Mouse (Mus musculus) liver, embryonic 15.5 days (tissue): Measurements from ENCODE around the gene Olfr685. TPM values are rescaled to one million over a fixed set of nuclear protein-coding genes. Genes with fewer than 3 reads are reported as not detected.

Experiments
- ATAC-seq: fragments of 200-750 bp; cut with Nextera tagmentation; 2 replicates; pipeline ENCODE4 v1.8.0; 2017; ENCODE audit warnings: moderate number of reproducible peaks, mild to moderate bottlenecking, moderate library complexity; ENCODE audit not compliant: insufficient read depth
- H3K27ac ChIP-seq: fragments of 300-500 bp; sonication (generic); replicated peaks from 2 replicates; pipeline ENCODE4 v1.5.1; 2015; ENCODE audit warnings: mild to moderate bottlenecking, inconsistent platforms
- H3K27me3 ChIP-seq: fragments of 300-500 bp; sonication (generic); 2 replicates; pipeline ENCODE4 v1.6.1; 2015; ENCODE audit warnings: mild to moderate bottlenecking, inconsistent platforms
- H3K36me3 ChIP-seq: fragments of 300-500 bp; sonication (generic); replicated peaks from 2 replicates; pipeline ENCODE4 v1.6.1; 2015; ENCODE audit warnings: moderate library complexity, mild to moderate bottlenecking, inconsistent platforms
- H3K4me1 ChIP-seq: fragments of 300-500 bp; sonication (generic); replicated peaks from 2 replicates; pipeline ENCODE4 v1.6.1; 2015; ENCODE audit warnings: inconsistent platforms
- H3K4me2 ChIP-seq: fragments of 300-500 bp; sonication (generic); 2 replicates; pipeline ENCODE4 v1.6.1; 2015; ENCODE audit warnings: moderate library complexity, mild to moderate bottlenecking, inconsistent platforms
- H3K4me3 ChIP-seq: fragments of 300-500 bp; sonication (generic); replicated peaks from 2 replicates; pipeline ENCODE4 v1.5.1; 2015; ENCODE audit warnings: mild to moderate bottlenecking, inconsistent platforms
- H3K9ac ChIP-seq: fragments of 300-500 bp; sonication (generic); 2 replicates; pipeline ENCODE4 v1.6.1; 2015; ENCODE audit warnings: moderate library complexity, mild to moderate bottlenecking, inconsistent platforms
- H3K9me3 ChIP-seq: fragments of 300-500 bp; sonication (generic); replicated peaks from 2 replicates; pipeline ENCODE4 v1.6.1; 2016; ENCODE audit warnings: inconsistent platforms
- WGBS: fragments of 180-500 bp; shearing (Covaris S2); methylation state at CpG from one replicate; pipeline ENCODE4 v1.1.7; 2015; ENCODE audit warnings: mixed read lengths; ENCODE audit not compliant: insufficient replicate concordance; 5-methylcytosine and 5-hydroxymethylcytosine counted together
- polyA plus RNA-seq: library from polyadenylated mRNA; unstranded; fragments of >200 nt; fragmentation: Nextera tagmentation; extraction: Ambion mirVana; gene quantifications from 2 replicates; pipeline ENCODE4 v1.2.1, GENCODE M21; 2015

Olfr685 gene
- not detected in 2 replicates for polyA plus RNA-seq

- Histone ChIP-seq H3K27me3 (no peaks in the 10 kb centered on the region), H3K27ac (no peak within 1 kb of the TSS), H3K9ac (no peak within 1 kb of the TSS), H3K4me2 (no peak within 1 kb of the TSS), H3K9me3 (no peaks in the 10 kb centered on the region), H3K36me3 (no peaks in the 10 kb centered on the region), H3K4me1 (no peaks in the 10 kb centered on the region), H3K4me3 (no peak within 1 kb of the TSS)
- no peak for ATAC-seq
- 65% methylated on average over 1 of the region's 1 CpGs for WGBS
These were observed at the start of gene Olfr685 for GRCm38 (mm10) chr7:105185912-105186311. Gene Olfr685 (minus strand): TSS chr7:105186012.

GRCm38 (mm10) chr7:105229386-105229785 lies 43.6 kb upstream of the Olfr685 start:
- no peak for ATAC-seq
- no peak overlapping the region for H3K4me2 ChIP-seq
- WGBS: 63% methylated on average over 2 of the region's 2 CpGs
- no peaks in the 10 kb centered on the region for H3K36me3 ChIP-seq
- no peak overlapping the region for H3K27ac ChIP-seq
- H3K4me1 ChIP-seq: no peaks in the 10 kb centered on the region
- no peak overlapping the region for H3K4me3 ChIP-seq
- no peaks in the 10 kb centered on the region for H3K27me3 ChIP-seq
- no peaks in the 10 kb centered on the region for H3K9me3 ChIP-seq
- H3K9ac ChIP-seq: no peak overlapping the region

- no peak overlapping the region for H3K9ac ChIP-seq
- H3K9me3 ChIP-seq: no peaks in the 10 kb centered on the region
- 36% methylated on average over 1 of the region's 1 CpGs for WGBS
- no peak overlapping the region for H3K27ac ChIP-seq
- H3K4me3 ChIP-seq: no peak overlapping the region
- no peaks in the 10 kb centered on the region for H3K4me1 ChIP-seq
- H3K36me3 ChIP-seq: no peaks in the 10 kb centered on the region
- no peaks in the 10 kb centered on the region for H3K27me3 ChIP-seq
- H3K4me2 ChIP-seq: no peak overlapping the region
- ATAC-seq: no peak
These were observed 42.3 kb upstream of the Olfr685 start for GRCm38 (mm10) chr7:105228138-105228537.

DNA sequence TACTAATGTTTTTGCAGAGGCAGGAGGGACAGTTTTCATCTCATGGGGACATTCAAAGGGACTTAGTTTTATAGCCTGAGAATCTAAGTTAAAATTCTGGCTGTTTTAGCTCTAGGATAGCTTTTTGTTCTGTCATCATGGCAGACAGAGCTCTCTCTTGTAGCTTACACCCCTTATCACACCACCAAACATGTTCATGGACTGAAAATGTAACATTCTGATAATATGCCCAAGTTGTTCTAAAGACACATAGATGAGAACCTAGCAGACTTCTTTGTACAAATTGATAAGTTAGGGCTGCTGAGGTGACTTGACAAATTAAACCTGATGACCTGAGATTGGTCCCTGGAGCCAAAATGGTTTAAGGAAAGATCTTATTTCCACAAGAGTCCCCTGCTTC lies 40.9 kb upstream of the Olfr685 start:
- ATAC-seq: no peak
- H3K27me3 ChIP-seq: no peaks in the 10 kb centered on the region
- H3K9ac ChIP-seq: no peak overlapping the region
- no peaks in the 10 kb centered on the region for H3K4me1 ChIP-seq
- H3K36me3 ChIP-seq: no peaks in the 10 kb centered on the region
- H3K4me3 ChIP-seq: no peak overlapping the region
- H3K4me2 ChIP-seq: no peak overlapping the region
- H3K9me3 ChIP-seq: no peaks in the 10 kb centered on the region
- H3K27ac ChIP-seq: no peak overlapping the region

DNA sequence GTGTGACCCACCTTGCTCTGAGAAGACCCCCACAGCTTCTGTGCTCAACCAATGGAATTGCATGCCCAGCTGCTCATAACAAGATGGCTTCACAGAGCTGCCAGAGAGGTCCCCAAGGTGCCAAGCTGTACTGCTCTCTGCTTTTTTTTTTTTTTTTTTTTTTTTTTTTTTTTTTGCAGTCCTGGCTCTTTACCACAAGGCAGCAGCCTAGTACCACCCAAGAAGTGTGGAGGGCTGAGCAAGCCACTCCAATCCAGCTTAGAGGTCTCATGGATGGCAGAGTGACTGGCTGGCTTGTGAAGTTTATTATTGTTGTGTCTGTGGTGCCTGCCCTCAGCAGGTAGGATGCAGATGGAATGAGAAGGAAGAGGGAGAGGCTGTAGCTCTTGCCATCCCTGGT lies 40.3 kb upstream of the Olfr685 start:
- Histone ChIP-seq H3K4me1 (no peaks in the 10 kb centered on the region), H3K9me3 (no peaks in the 10 kb centered on the region), H3K4me2 (no peak overlapping the region), H3K9ac (no peak overlapping the region), H3K36me3 (no peaks in the 10 kb centered on the region), H3K27ac (no peak overlapping the region), H3K27me3 (no peaks in the 10 kb centered on the region), H3K4me3 (no peak overlapping the region)
- ATAC-seq: no peak

- Histone ChIP-seq H3K4me2 (no peak overlapping the region), H3K27ac (no peak overlapping the region), H3K4me3 (no peak overlapping the region), H3K4me1 (no peaks in the 10 kb centered on the region), H3K9ac (no peak overlapping the region), H3K36me3 (no peaks in the 10 kb centered on the region), H3K27me3 (no peaks in the 10 kb centered on the region), H3K9me3 (no peaks in the 10 kb centered on the region)
- 66% methylated on average over 4 of the region's 4 CpGs for whole genome bisulfite sequencing
- ATAC-seq: no peak
These were observed 32.5 kb upstream of the Olfr685 start for GRCm38 (mm10) chr7:105218281-105218680.

GRCm38 (mm10) chr7:105214761-105215160 lies 28.9 kb upstream of the Olfr685 start:
- no peak overlapping the region for H3K27ac ChIP-seq
- no peaks in the 10 kb centered on the region for H3K27me3 ChIP-seq
- ATAC-seq: no peak
- H3K4me2 ChIP-seq: no peak overlapping the region
- no peaks in the 10 kb centered on the region for H3K4me1 ChIP-seq
- no peaks in the 10 kb centered on the region for H3K9me3 ChIP-seq
- H3K36me3 ChIP-seq: no peaks in the 10 kb centered on the region
- H3K9ac ChIP-seq: no peak overlapping the region
- WGBS: 38% methylated on average over 1 of the region's 1 CpGs
- no peak overlapping the region for H3K4me3 ChIP-seq

- no peak within 1 kb of the TSS for H3K9ac ChIP-seq
- H3K4me3 ChIP-seq: no peak within 1 kb of the TSS
- ATAC-seq: no peak
- no peak within 1 kb of the TSS for H3K27ac ChIP-seq
- no peaks in the 10 kb centered on the region for H3K4me1 ChIP-seq
- no peaks in the 10 kb centered on the region for H3K9me3 ChIP-seq
- no peak within 1 kb of the TSS for H3K4me2 ChIP-seq
- H3K27me3 ChIP-seq: no peaks in the 10 kb centered on the region
- no peaks in the 10 kb centered on the region for H3K36me3 ChIP-seq
These were observed 21.6 kb upstream of the Olfr685 start, which contains the start of gene Olfr686 for GRCm38 (mm10) chr7:105207385-105207784. Gene Olfr686 (minus strand): TSS chr7:105207485.

DNA sequence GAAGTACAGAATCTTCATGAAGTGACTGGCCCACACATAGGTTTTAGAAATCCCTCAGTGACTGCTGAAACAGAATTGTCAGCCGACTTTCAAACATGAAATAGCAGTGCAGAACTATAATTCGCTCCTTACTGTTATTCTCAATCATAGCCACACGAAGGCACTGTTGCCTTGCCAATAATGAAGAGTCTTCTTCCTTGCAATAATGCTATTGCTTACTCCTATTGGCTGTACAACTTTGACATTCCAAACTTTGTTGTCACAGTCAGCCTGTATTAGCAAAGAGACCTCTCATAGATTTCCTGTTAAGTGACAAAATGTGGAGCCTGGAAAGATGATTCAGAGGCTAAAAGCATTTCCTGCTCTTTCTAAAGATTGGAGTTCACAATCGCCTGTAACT lies 15.0 kb downstream of the Olfr685 start:
- WGBS: 38% methylated on average over 4 of the region's 4 CpGs
- H3K9me3 ChIP-seq: no peaks in the 10 kb centered on the region
- H3K4me3 ChIP-seq: no peak overlapping the region
- no peaks in the 10 kb centered on the region for H3K27me3 ChIP-seq
- no peak overlapping the region for H3K27ac ChIP-seq
- no peak overlapping the region for H3K4me2 ChIP-seq
- H3K9ac ChIP-seq: no peak overlapping the region
- no peak for ATAC-seq
- no peaks in the 10 kb centered on the region for H3K4me1 ChIP-seq
- no peaks in the 10 kb centered on the region for H3K36me3 ChIP-seq

- Histone ChIP-seq H3K4me1 (no peaks in the 10 kb centered on the region), H3K4me2 (no peak within 1 kb of the TSS), H3K9me3 (no peaks in the 10 kb centered on the region), H3K27me3 (no peaks in the 10 kb centered on the region), H3K9ac (no peak within 1 kb of the TSS), H3K36me3 (no peaks in the 10 kb centered on the region), H3K4me3 (no peak within 1 kb of the TSS), H3K27ac (no peak within 1 kb of the TSS)
- no peak for ATAC-seq
- WGBS: 34% methylated on average over 1 of the region's 1 CpGs
These were observed 22.3 kb downstream of the Olfr685 start, which contains the start of gene Olfr684 for GRCm38 (mm10) chr7:105163553-105163952. Gene Olfr684 (minus strand): TSS chr7:105163653.

- H3K27me3 ChIP-seq: no peaks in the 10 kb centered on the region
- ATAC-seq: no peak
- no peak within 1 kb of the TSS for H3K4me3 ChIP-seq
- no peaks in the 10 kb centered on the region for H3K4me1 ChIP-seq
- WGBS: 39% methylated on average over 1 of the region's 1 CpGs
- no peak within 1 kb of the TSS for H3K27ac ChIP-seq
- H3K36me3 ChIP-seq: no peaks in the 10 kb centered on the region
- no peak within 1 kb of the TSS for H3K9ac ChIP-seq
- H3K9me3 ChIP-seq: no peaks in the 10 kb centered on the region
- H3K4me2 ChIP-seq: no peak within 1 kb of the TSS
These were observed 38.9 kb downstream of the Olfr685 start, which contains the start of gene Olfr683 for GRCm38 (mm10) chr7:105146912-105147311. Gene Olfr683 (minus strand): TSS chr7:105147012.

DNA sequence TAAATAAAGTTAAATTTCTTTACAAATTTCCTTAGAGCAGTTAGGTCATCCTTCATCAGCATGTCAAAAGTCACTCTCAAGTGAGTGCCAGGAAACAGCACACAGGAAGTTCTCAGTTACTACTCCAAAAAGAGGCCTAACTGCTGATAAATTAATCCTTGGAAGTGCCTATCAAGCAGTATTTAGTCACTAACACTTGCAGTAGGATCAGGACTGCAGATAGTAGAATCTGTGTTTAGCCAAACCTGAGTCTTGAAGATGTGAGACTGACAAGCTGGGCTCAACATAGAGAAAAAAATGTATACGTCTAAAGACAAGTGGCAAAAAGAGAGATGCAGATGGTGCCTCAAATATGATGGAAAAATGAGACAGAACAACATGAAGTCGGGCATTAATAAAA lies 44.5 kb downstream of the Olfr685 start:
- H3K9me3 ChIP-seq: no peaks in the 10 kb centered on the region
- ATAC-seq: no peak
- no peak overlapping the region for H3K4me3 ChIP-seq
- H3K4me1 ChIP-seq: no peaks in the 10 kb centered on the region
- H3K9ac ChIP-seq: no peak overlapping the region
- no peaks in the 10 kb centered on the region for H3K36me3 ChIP-seq
- no peaks in the 10 kb centered on the region for H3K27me3 ChIP-seq
- 45% methylated on average over 2 of the region's 2 CpGs for WGBS
- H3K27ac ChIP-seq: no peak overlapping the region
- H3K4me2 ChIP-seq: no peak overlapping the region
